Mouse (Mus musculus): ENCODE results near the gene Efcab11.

GRCm38 (mm10) chr12:99712214-99712613 lies 172.0 kb downstream of the Efcab11 start:
- no peak for TF ChIP-seq CTCF (conservative IDR thresholded peaks at IDR 0.05 in 1 of 2, IDR thresholded peaks at IDR 0.05 in 1 of 2; ENCODE audit: low read depth in 2 of 2, low read length in 2 of 2)
- no peak for TF ChIP-seq SIN3A (IDR thresholded peaks at IDR 0.05; ENCODE audit: low read length)
- TF ChIP-seq HCFC1 (IDR thresholded peaks at IDR 0.05; ENCODE audit: low read depth, low read length) = no peak
- no peak for TF ChIP-seq USF1 (IDR thresholded peaks at IDR 0.05; ENCODE audit: low read depth, low read length)
- TF ChIP-seq EP300 (IDR thresholded peaks at IDR 0.05; ENCODE audit: low read length) = no peak
- TF ChIP-seq MXI1 (IDR thresholded peaks at IDR 0.05; ENCODE audit: low read depth, low read length) = no peak
- no peak for TF ChIP-seq MYC (IDR thresholded peaks at IDR 0.05; ENCODE audit: low read depth, low read length)
